Mouse (Mus musculus) right cerebral cortex, postnatal 4 days (tissue): Measurements from ENCODE around the gene Asb10.

Experiments
- DNase-seq: peaks from one replicate; pipeline ENCODE4 v3.0.0-alpha.2; 2022

Gene Asb10

GRCm38 (mm10) chr5:24534292-24534691, 6.5 kb downstream of the Asb10 start:
- DNase-seq = no peak

DNA sequence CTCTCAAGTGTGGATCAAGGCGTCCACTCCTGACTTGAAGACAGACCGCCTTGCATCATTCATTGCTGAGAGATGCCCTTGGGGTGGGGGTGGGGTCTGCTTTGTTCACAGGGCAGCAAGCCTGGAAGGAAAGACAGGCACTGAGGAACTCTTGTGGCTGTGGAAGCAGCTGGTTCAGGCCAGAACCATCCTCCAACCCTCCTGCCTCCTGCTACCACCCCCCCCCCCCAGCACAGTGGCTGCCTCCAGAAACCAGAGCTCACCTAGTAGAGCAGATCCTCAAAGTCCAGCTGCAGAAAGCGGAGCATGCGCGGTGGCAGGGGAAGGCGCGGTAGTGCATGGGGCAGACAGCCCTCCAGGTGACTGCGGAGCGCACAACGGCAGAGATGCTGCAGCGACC, 7.4 kb downstream of the Asb10 start:
- no peak for DNase-seq

DNA sequence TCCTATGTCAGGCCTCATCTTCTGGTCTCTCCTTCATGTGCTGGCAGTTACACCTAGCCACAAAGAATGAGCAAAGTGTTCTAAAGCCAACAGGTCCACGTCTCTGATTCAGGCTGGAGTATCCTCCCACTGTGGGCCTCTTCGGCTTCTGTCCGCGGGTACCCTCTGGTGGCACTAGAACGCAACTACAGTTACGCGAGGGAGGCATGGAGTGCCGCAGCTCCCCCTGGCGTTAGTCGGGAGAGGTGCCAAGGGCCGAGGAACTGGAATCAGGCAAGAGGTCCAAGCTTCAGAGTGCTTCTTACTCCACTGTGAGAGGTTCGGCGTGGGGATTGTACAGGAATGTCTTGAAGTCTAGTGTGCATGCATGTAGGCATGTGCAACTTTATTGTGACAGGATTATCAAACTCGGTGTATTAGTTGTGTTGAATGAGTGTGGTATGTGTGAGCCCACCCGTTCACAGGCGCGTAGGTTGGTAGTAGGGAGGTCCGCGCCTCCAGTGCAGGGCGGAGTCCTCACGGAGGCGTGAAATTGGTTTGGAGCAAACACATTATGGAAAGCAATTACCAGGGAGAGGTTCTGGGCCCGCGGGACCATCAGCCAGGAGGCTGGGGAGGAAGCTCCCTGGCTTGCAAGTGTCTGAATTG, 10.6 kb downstream of the Asb10 start:
- peak; percentile 94 for DNase-seq

DNA sequence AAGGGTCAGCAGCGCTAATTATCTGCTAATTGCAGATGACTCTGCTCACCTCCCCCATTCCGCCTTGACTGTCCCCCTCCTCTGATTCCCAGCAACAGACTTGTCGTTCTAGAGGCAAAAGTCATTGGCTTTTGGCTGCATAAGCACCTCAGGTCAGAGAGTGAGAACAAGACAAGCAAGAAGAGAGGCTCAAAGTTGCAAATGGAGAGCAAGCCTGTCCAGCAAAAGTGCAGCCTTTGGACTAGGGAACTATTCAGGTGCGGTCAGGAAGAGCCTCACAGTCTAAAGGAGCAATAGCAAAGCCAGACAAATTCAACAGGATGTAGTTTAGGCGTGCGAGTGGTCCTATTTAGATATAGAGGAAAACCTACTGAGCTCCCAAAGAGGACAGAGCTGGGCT, 13.0 kb downstream of the Asb10 start:
- no peak for DNase-seq

DNA sequence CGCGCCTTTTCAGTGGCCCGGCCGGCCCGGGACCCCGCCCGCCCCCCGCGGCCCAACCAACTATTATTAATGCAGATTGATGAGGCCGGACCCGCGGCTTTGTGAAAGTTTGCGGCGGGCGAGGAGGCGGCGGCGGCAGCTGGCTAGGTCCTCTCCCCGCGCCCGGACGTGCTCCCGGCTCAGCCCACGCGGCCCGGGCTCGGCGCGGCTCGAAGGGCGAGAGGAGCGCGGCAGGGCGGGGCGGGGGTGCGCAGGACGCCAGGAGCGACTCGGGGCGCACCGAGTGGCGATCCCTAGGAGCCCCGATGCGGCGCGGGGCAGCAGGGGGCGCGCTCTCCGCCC, 13.9 kb downstream of the Asb10 start, which contains the start of gene Gbx1:
TSS of gene Gbx1 (minus strand) at position 314 of the 342 bp plus-strand sequence.
- DNase-seq = no peak

DNA sequence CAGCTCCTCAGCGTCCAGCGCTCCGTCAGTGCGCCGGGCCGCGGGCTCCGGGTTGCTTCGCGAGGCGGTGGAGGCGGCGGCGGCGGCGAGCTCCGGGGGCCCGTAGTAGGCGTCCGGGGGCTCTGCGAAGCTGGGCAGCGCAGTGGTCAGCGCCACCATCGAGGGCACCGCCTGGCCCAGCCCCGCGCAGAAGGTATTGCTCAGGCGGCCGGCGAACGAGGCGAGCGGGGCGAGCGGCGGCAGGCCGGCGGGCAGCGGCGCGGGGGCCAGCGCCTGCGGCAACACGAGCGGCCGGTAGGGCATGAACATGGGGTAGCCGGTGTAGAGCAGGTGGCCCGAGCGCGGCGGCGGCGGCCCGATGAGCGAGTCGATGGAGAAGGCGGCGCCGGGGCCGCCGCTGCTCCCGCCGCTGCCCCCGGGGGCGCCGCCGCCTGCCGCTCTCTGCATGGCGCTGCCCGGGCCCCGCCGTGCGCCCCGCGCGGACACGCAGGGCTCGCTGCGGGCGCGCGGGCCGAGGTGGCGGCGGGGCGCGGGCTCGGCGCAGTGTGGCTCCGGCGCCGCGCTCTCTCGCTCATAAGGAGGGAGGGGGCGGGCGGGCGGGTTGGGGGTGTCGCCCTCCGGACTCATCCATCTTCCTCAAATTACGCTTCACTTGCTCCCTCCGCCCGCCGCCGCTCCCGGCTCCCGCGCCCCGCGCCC, 14.4 kb downstream of the Asb10 start:
- no peak for DNase-seq

GRCm38 (mm10) chr5:24525360-24526189, 15.2 kb downstream of the Asb10 start:
- no peak for DNase-seq

- no peak for DNase-seq
These were observed 16.3 kb downstream of the Asb10 start for GRCm38 (mm10) chr5:24524522-24524921.

DNA sequence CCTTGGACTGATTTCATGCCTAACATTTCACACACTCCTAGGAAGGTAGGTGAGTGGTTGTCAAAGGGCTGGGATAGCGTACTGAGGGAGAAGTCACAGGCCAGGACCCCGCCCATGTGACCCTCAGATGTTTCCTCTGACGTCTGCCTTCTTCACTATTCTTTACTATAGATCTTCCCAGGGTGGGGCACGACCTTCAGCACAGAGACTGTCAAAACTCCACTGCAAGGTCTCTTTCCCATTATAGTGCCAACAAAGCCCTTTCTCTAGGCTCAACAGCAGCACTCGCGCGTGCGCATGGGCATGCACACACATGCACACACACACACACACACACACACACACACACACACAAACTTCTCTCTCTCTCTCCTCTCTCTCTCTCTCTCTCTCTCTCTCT, 17.0 kb downstream of the Asb10 start:
- no peak for DNase-seq

DNA sequence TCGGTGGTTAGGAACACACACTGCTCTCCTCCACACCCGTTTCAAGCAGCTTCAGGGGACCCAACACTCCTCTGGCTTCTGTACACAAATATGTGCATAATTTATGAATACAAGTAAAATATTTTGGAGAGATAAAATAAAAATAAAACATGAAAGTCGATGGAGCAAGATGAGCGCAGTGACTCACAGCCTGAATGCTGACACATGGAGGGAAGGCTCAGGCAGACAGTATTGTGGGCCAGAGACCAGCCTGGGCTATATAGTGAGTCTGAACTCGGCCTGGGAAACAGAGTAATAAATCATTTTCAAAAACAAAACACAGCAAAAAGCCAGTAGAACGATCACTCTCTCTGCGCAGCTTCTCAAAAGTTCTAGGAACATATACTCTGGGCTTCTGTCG, 19.4 kb downstream of the Asb10 start:
- no peak for DNase-seq

DNA sequence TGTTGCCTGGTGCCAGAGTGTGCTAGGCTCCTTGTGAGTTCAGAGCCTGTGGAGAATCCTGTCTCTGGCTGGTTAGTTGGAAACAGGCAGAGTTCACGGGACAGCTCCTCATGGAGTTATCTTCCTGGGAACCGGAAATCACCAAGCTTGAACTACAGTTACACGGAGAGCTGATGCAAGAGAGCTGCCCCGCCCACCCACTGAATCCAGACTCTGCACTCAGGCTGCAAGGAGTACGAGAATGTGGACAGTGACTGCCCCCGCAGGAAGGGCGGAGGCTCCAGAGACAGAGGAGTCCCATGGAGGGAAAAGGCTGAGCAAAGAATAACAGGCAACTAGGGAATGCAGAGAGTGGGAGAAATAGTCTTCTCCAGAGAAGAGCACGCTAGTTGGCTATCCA, 28.5 kb downstream of the Asb10 start:
- DNase-seq = no peak

DNA sequence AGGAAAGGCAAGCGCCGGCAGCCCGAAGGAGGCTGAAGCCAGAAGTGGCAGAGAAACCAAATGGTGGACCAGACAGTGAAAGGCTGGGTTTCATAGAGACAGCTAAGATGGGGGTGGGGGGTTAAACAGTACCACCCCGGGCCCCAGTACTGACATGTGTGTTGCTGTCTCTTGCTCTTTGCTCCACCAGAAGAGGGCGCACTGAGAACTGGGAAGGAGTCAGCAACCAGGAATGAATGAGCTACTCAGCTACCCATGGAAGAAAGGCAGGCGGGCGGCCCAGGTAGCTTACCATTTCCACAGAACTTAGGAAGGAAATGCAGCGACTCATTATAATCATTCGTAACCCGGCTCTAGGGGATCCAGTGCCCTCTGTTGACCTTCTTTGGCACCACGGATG, 30.1 kb downstream of the Asb10 start:
- no peak for DNase-seq

DNA sequence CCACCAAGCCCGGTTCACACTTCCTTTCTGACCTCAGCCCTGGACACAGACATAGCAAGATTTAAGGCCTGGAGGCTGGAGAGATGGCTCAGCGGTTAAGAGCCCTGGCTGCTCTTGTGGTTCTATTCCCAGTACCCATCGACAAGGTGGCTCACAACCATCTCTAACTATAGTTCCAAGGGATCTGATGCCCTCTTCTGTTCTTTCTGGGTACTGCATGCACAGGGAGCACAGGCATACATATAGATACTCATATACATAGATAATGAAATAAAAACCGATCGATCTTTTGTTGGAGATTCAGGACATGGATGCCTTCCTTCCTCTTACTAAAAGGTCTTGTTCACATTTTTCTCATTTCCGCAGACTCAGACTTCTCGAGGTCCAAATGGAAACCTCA, 32.4 kb downstream of the Asb10 start:
- DNase-seq = no peak

DNA sequence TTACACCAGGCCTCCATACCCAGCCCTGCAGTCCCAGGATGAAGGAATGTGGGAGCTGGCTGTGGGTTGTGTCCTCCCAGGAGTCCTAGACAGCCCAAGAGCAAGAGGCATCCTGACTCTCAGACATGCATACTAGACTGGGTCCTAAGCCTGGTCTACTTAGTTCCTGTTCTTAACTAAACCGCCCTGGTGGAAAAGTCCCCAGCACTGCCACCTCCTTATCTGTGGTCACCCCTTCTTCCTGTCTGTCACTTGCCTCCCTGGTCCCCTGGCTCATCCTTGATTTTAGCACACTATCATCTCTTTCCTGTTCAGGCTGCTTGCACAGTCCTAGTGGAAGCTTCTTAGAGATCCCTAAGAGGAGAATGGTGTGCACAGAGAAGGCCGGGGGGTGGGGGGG, 35.3 kb downstream of the Asb10 start:
- DNase-seq = no peak

- DNase-seq = no peak
These were observed 38.0 kb downstream of the Asb10 start for GRCm38 (mm10) chr5:24502786-24503185.

GRCm38 (mm10) chr5:24500851-24501250, 39.9 kb downstream of the Asb10 start:
- peak; percentile 47 for DNase-seq

DNA sequence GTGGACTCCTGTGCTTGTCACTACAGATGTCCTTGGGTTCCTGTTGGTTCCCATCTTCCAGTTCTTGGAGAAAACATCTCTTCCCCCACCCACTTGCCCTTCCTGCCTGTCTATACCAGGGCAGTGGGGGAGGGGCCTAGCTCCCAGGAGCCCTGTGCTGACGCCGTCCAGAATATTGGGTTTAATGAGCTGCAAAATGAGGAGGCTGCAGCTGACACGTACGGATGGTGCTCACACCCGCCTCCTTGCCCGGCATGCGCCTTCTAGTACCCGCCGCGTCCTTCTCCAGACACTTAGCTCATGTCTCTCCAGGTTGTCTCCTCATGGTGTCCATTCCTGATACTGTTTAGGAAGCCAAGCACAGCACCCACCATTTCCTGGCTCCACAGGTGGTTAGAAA, 41.7 kb downstream of the Asb10 start:
- DNase-seq = no peak

DNA sequence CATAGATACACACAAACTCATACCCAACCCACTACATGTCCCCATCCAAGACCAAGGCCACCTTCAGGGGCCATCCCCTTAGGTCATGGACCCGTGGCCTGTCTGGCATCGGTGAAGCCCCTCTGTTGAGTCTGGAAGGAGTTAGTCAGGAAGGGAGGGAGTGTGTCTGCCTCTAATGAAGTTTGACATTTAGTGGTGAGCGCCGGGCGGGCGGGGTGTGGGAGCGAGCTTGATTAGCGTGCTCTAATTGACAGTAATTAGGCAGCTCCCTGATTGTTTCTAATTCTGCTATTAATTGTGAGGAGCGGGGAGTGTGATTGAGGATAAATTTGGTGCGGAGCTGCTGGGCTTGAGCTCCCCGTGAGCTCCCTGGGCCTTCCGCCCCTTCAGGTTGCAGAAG, 43.3 kb downstream of the Asb10 start:
- no peak for DNase-seq

DNA sequence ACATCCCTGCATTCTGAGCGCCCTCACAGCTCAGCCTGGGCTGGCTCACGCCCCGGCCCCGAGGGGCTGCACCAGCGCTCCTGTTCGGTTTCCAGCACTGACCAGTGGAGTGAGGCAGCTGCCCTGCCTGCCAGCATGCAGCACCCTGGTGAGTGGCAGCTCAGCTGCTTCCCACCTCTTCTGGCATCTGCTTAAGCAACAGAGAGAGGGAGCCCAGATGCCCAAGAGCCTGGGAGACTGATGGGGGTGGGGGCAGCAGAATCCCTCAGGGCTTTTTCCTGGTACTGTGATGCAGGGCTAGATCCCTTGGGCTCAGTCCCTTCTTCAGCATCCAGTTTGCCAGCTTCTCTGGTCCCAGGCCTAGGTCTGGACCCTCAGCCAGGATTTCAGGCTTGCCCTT, 44.0 kb downstream of the Asb10 start:
- DNase-seq = no peak

- DNase-seq = no peak
These were observed 45.8 kb downstream of the Asb10 start for GRCm38 (mm10) chr5:24495019-24495418.

GRCm38 (mm10) chr5:24492546-24493285, 48.1 kb downstream of the Asb10 start:
- DNase-seq = no peak

DNA sequence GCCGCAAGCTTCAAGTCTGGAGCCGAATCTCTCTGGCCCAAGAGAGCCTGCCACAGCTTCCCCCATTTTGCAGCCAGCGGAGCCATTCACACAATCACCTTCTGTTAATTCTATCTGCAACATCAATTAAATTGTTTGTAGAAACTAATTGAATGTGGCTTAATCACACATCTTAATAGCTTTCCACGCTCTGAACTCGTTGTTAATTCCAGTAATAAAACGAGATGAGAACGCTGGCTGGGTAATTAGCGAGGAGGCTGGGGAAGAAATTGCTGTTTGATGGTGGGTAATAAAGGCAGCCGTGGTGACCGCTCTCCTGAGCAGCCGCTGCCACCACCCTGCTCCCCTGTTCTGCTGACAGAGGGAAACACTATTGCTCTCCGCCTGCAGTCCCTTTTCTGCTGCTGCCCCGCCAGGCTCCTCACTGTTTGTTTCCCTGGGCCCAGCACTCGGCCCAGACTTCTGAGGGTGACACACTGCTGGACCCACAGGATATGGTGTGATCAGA, 50.3 kb downstream of the Asb10 start:
- no peak for DNase-seq

DNA sequence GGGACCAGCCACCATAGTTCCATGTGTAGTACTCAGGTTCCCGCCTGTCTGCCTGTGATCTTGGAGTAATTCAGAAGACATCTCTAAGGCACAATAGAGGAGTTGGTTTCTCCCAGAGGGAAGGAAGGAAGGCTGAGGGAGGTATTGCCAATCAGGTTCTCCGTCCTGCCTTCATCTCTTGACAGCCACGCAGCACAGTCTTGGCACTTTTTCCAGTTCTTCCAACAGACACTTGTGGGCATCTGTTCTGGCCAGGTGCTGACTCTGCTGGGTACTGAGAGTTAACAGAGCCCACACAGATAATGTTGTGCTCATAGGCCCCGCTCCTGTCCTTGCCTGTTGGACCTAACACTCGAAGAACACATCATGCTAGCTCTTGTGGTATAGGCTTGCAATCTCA, 54.0 kb downstream of the Asb10 start:
- DNase-seq = no peak
